Mouse (Mus musculus): ENCODE data around the gene Epha6.

GRCm38 (mm10) chr16:59610750-59611149 is 994.6 kb downstream of the Epha6 start:
- TF ChIP-seq EP300 (IDR thresholded peaks at IDR 0.05; ENCODE audit: insufficient read depth, low read depth, low read length) (no peak), CTCF (IDR thresholded peaks at IDR 0.05) (no peak), POLR2A (IDR thresholded peaks at IDR 0.05; ENCODE audit: insufficient read depth, low read depth, low read length) (no peak)
